Mouse (Mus musculus): ENCODE data around the gene Gp6.
"Not testable (repeated sequence)": the region's sequence is repeated elsewhere in the genome, so short reads cannot be mapped to it uniquely, and the experiment has no call there.

Gp6 gene

GRCm38 (mm10) chr7:4397730-4398129 lies at the start of gene Gp6:
Gp6 (minus strand) TSS chr7:4397744.
- no peak for DNase-seq

GRCm38 (mm10) chr7:4447138-4447537 lies 49.6 kb upstream of the Gp6 start:
- no peak for DNase-seq

- peak; percentile 87 for DNase-seq
Measured at GRCm38 (mm10) chr7:4445216-4445791, 47.8 kb upstream of the Gp6 start, which contains the start of gene Rdh13. Rdh13 (minus strand) TSS chr7:4445649.

- DNase-seq = no peak
Measured at GRCm38 (mm10) chr7:4440549-4440948, 43.0 kb upstream of the Gp6 start.

GRCm38 (mm10) chr7:4437721-4438120 lies 40.2 kb upstream of the Gp6 start:
- no peak for DNase-seq

- DNase-seq = no peak
Measured at GRCm38 (mm10) chr7:4432026-4432425, 34.5 kb upstream of the Gp6 start.

- no peak for DNase-seq
Measured at GRCm38 (mm10) chr7:4431548-4431947, 34.0 kb upstream of the Gp6 start.

GRCm38 (mm10) chr7:4430246-4430844 lies 32.8 kb upstream of the Gp6 start:
- no peak for DNase-seq

- DNase-seq = peak; percentile 80
Measured at GRCm38 (mm10) chr7:4427161-4427912, 29.8 kb upstream of the Gp6 start.

- DNase-seq = no peak
Measured at GRCm38 (mm10) chr7:4420230-4420629, 22.7 kb upstream of the Gp6 start.

- DNase-seq = no peak
Measured at GRCm38 (mm10) chr7:4419681-4420080, 22.1 kb upstream of the Gp6 start.

- DNase-seq = not testable (repeated sequence)
Measured at GRCm38 (mm10) chr7:4412406-4412805, 14.9 kb upstream of the Gp6 start.

- DNase-seq = no peak
Measured at GRCm38 (mm10) chr7:4373521-4373920, 24.0 kb downstream of the Gp6 start.

- DNase-seq = no peak
Measured at GRCm38 (mm10) chr7:4337509-4337908, 60.0 kb downstream of the Gp6 start, which contains the start of gene Ncr1. Ncr1 (plus strand) TSS chr7:4337724.

GRCm38 (mm10) chr7:4323301-4323700 lies 74.2 kb downstream of the Gp6 start:
- no peak for DNase-seq
